Mouse (Mus musculus) forebrain, postnatal 0 days (tissue): ENCODE measurements around the gene Mrps27. TPM values are rescaled to one million over a fixed set of nuclear protein-coding genes. Genes with fewer than 3 reads are reported as not detected.
A peak's percentile ranks its signal among the peaks of the same experiment; 100 is the strongest.

Experiments
- ATAC-seq: fragments of 200-750 bp; cut with Nextera tagmentation; 2 replicates; pipeline ENCODE4 v1.8.0; 2017; ENCODE audit warnings: mild to moderate bottlenecking, moderate library complexity
- DNase-seq: peaks from one replicate; pipeline ENCODE4 v3.0.0-alpha.2; 2015
- H3K27ac ChIP-seq: fragments of 300-500 bp; sonication (generic); 2 replicates; pipeline ENCODE4 v1.5.1; 2014; ENCODE audit warnings: low read depth, mild to moderate bottlenecking, antibody characterized with exemption, low read length, moderate library complexity, mixed read lengths
- H3K27me3 ChIP-seq: fragments of 300-500 bp; sonication (generic); 2 replicates; pipeline ENCODE4 v1.6.1; 2014; ENCODE audit warnings: mild to moderate bottlenecking, low read length, mixed read lengths; ENCODE audit not compliant: insufficient read depth
- H3K36me3 ChIP-seq: fragments of 300-500 bp; sonication (generic); 2 replicates; pipeline ENCODE4 v1.6.1; 2014; ENCODE audit warnings: mild to moderate bottlenecking, moderate library complexity; ENCODE audit not compliant: insufficient read depth
- H3K4me1 ChIP-seq: fragments of 300-500 bp; sonication (generic); 2 replicates; pipeline ENCODE4 v1.6.1; 2014; ENCODE audit warnings: antibody characterized with exemption; ENCODE audit not compliant: insufficient read depth
- H3K4me2 ChIP-seq: fragments of 300-500 bp; sonication (generic); 2 replicates; pipeline ENCODE4 v1.6.1; 2014; ENCODE audit warnings: low read depth, mild to moderate bottlenecking, moderate library complexity
- H3K4me3 ChIP-seq: fragments of 300-500 bp; sonication (generic); 2 replicates; pipeline ENCODE4 v1.5.1; 2014; ENCODE audit warnings: low read depth, low read length, mixed read lengths
- H3K9ac ChIP-seq: fragments of 300-500 bp; sonication (generic); 2 replicates; pipeline ENCODE4 v1.6.1; 2014; ENCODE audit warnings: mild to moderate bottlenecking
- H3K9me3 ChIP-seq: fragments of 300-500 bp; sonication (generic); 2 replicates; pipeline ENCODE4 v1.6.1; 2016; ENCODE audit warnings: low read length
- CTCF ChIP-seq: sonication (generic); IDR thresholded peaks from 2 replicates; pipeline ENCODE4 v1.5.1; 2016; ENCODE audit warnings: antibody characterized with exemption, control low read depth, low read depth
- WGBS: fragments of 180-500 bp; shearing (Covaris S2); extraction: QIAGEN DNeasy Blood & Tissue Kit; methylation state at CpG from one replicate; pipeline ENCODE4 v1.1.7; 2014; 5-methylcytosine and 5-hydroxymethylcytosine counted together
- polyA plus RNA-seq: library from polyadenylated mRNA; unstranded; fragments of >200 nt; fragmentation: Nextera tagmentation; extraction: Ambion mirVana; gene quantifications from 2 replicates; pipeline ENCODE4 v1.2.1, GENCODE M21; 2015
- total RNA-seq: library from RNA; depleted of rRNA; stranded (reverse); fragments of >200 nt; gene quantifications from 2 replicates; pipeline ENCODE4 v1.2.3, GENCODE M21; 2014

The Mrps27 gene
- total and polyA plus RNA-seq, 2 experiments from 2014 or later, result 23.9 to 39.6 TPM

DNA sequence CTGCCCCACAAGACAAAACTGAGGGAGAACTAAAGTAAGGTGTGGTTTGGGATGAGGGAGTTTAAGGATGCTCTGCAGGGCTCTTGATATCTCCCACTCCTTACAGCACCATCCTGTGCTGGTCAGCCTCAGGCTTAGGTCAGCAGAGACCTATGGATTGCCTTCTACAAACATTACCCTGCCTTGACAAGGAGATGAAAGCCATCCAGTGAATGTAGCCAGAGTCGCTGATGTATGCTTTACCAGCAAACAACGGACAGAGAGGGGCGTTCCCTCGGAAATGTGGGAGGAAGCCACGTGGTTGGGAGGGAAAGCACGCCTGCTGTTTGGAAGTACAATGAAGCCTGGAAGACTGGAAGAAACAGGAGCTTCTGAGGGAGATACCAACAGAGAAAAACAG is 100.3 kb downstream of the Mrps27 start:
- under 1% methylated on average over 6 of the region's 6 CpGs for WGBS
- Histone ChIP-seq H3K4me3 (peak overlapping the region; percentile 12; the same call in 1 of the 2 replicates), H3K9ac (no peak overlapping the region), H3K4me1 (peaks cover 57% of the 10 kb centered on the region), H3K36me3 (peaks cover 23% of the 10 kb centered on the region), H3K9me3 (no peaks in the 10 kb centered on the region), H3K4me2 (peak overlapping the region; percentile 38), H3K27ac (peak overlapping the region; percentile 80), H3K27me3 (no peaks in the 10 kb centered on the region)
- ATAC-seq, result peak; percentile 24
- DNase-seq, result peak; percentile 58
- no peak for TF ChIP-seq CTCF

DNA sequence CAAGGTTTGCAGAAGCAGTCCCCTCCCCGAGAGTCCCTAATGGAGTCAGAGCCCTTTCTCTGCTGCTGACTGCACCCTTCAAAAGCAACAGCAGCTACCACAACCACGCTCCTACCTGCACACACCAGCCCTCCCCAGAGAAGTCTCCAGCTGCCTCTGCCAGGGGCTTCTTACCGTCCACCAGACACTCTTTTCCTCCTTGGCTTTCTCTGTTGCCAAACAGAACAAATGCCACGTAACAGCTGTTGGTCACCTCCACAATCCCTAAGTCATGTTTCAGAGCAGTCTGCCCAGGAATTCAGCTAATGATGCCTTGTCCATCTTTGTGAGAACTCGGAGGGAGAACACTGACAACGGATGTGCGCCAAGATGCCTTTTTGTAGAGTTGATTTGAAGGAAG is 102.4 kb downstream of the Mrps27 start:
- Histone ChIP-seq H3K27me3 (no peaks in the 10 kb centered on the region), H3K36me3 (0 out of 2 replicates have a peak, but pooled peaks cover 2% of the 10 kb centered on the region), H3K4me2 (peak overlapping the region; percentile 38), H3K9me3 (no peaks in the 10 kb centered on the region), H3K9ac (peak overlapping the region; percentile 44), H3K4me3 (peak overlapping the region; percentile 19), H3K4me1 (peaks cover 57% of the 10 kb centered on the region), H3K27ac (peak overlapping the region; percentile 71)
- WGBS, result 19% methylated on average over 7 of the region's 7 CpGs
- TF ChIP-seq CTCF, result no peak
- DNase-seq (no peak), ATAC-seq (no peak)

DNA sequence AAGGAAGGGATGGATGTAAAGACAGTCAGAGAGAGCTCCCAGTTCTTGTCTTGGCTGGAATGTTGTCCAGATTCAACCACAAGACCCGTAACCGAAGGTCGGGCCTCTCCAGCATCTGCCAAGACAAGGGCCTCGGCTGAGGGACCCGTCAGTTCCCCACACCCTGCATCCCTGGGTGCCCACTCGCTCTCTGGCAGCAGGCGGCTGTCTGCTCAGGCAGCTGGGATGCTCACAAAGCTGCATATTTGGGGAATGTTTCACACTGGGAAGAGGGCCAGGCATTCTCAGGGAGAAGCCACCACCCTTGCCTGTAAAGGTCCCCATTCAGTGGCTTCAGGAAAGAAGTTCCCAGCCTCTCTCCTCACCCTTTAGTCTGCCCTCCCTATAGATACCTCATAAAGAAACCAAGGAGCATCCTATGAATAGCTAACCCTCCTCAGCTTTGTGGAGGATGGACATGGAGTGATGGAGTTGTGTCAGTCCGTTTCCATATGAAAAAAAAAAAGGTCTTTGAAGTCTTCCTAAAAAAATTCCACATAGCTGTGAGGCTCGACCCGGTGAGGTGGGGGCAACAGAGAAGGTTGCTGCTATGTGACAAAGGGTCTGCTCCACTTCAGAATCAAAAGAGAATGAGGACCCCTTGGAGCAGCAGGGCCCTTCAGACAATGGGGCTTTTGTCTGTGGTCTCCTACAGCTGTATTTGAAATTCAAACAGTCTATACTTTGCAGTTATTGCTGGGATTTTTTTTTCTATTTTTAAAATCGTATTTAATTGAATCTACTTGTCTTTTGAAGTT is 103.0 kb downstream of the Mrps27 start:
- Histone ChIP-seq H3K36me3 (0 out of 2 replicates have a peak, but pooled peaks cover 2% of the 10 kb centered on the region), H3K27me3 (no peaks in the 10 kb centered on the region), H3K9me3 (no peaks in the 10 kb centered on the region), H3K4me3 (peak overlapping the region; percentile 19; the same call in 1 of the 2 replicates), H3K9ac (peak overlapping the region; percentile 44), H3K4me2 (peak overlapping the region; percentile 38), H3K4me1 (peaks cover 54% of the 10 kb centered on the region), H3K27ac (peak overlapping the region; percentile 71)
- peak; percentile 32; the same call in 1 of the 2 replicates for ATAC-seq
- TF ChIP-seq CTCF, result no peak
- DNase-seq, result peak; percentile 63
- 8% methylated on average over 11 of the region's 11 CpGs for WGBS

DNA sequence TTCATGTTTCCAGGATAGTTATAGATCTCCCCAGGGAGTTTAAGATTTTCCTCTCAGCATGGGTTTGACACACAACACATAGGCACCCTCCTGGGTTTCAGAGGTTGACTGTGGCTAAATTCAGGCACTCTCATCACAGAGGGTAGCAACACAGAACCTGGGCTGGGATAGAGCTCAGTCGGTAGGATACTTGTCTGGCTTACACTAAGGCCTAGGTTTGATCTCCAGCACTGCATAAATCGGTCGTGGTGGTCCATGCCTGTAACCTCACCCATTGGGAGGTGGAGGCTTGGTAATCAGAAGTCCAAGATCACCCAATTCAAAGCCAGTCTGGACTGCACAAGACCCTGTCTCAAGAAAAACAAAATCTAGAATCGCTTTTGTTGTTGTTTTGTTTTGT is 103.7 kb downstream of the Mrps27 start:
- Histone ChIP-seq H3K27me3 (no peaks in the 10 kb centered on the region), H3K9me3 (no peaks in the 10 kb centered on the region), H3K27ac (no peak overlapping the region), H3K4me3 (no peak overlapping the region), H3K4me1 (peaks cover 51% of the 10 kb centered on the region), H3K9ac (no peak overlapping the region), H3K4me2 (no peak overlapping the region), H3K36me3 (0 out of 2 replicates have a peak, but pooled peaks cover 2% of the 10 kb centered on the region)
- TF ChIP-seq CTCF, result no peak
- WGBS, result 24% methylated on average over 4 of the region's 4 CpGs
- DNase-seq (no peak), ATAC-seq (no peak)

DNA sequence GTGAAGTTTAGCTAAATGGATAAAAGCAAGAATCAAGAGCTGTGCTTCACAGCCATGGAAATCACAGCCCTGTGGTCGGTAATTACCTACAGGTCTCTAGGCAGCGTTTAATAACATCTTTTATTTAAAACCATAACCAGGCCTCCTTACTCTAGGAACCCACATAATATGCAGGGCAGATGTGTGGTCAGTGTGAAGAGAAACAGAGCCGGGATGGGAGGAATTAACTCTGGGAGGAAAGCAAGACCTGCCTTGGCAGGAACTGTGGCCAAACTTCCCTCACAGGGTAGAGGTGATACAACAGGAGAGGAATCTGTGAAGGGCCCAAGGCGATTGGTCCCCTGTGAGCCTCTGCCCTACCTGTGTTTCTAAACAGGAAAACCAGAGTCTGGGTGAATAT is 105.0 kb downstream of the Mrps27 start:
- no peaks in the 10 kb centered on the region for H3K9me3 ChIP-seq
- H3K4me1 ChIP-seq, result peaks cover 41% of the 10 kb centered on the region
- DNase-seq (no peak), ATAC-seq (no peak)
- no peak overlapping the region for H3K4me2 ChIP-seq
- TF ChIP-seq CTCF, result no peak
- H3K9ac ChIP-seq, result no peak overlapping the region
- 74% methylated on average over 4 of the region's 4 CpGs for WGBS
- no peak overlapping the region for H3K4me3 ChIP-seq
- 0 out of 2 replicates have a peak, but pooled peaks cover 2% of the 10 kb centered on the region for H3K36me3 ChIP-seq
- no peaks in the 10 kb centered on the region for H3K27me3 ChIP-seq
- no peak overlapping the region for H3K27ac ChIP-seq

DNA sequence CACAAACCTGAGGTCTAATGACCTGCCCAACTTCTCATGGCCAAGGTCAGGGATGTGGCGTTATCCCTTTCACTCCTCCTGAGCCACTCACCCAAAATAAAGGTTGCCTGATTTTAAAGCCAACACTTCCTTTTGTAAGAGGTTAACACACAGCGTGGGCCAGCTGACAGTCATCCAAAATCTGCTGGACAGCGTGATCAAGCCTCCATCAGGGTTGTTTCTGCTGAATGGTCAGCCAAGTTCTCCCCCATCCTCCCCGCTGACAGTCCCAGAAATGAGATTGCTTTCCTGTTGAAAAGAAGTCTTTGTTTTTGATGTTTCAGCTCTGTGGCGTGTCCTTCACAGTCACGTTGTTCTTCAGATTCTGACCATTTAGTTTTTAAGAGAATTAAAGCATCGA is 106.2 kb downstream of the Mrps27 start:
- DNase-seq (peak; percentile 50), ATAC-seq (no peak)
- Histone ChIP-seq H3K4me2 (no peak overlapping the region), H3K9me3 (no peaks in the 10 kb centered on the region), H3K9ac (no peak overlapping the region), H3K36me3 (0 out of 2 replicates have a peak, but pooled peaks cover 2% of the 10 kb centered on the region), H3K27me3 (no peaks in the 10 kb centered on the region), H3K4me3 (no peak overlapping the region), H3K4me1 (peaks cover 36% of the 10 kb centered on the region), H3K27ac (no peak overlapping the region)
- TF ChIP-seq CTCF, result no peak
- WGBS, result 37% methylated on average over 7 of the region's 7 CpGs

DNA sequence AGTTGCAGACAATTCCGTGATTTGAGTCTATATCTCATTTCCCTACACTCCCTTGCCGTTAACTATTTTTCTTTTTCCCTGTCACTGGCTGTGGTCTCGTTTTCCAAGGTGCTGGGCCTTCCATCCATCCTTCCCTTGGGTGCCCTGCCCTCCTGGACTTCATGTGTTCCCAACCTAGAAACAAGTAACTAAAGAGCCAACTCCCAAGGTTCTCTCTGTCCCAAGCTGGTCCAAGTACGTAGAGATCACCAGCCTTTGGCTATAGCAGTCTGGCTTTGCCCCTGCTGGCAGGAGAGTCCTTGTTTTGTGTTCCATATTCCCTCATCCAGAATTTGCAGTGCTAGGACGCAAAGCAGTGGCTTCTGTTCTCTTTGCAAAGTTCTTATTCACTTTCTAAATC is 106.7 kb downstream of the Mrps27 start:
- Histone ChIP-seq H3K4me2 (no peak overlapping the region), H3K4me1 (peaks cover 33% of the 10 kb centered on the region), H3K9ac (no peak overlapping the region), H3K27ac (no peak overlapping the region), H3K9me3 (no peaks in the 10 kb centered on the region), H3K36me3 (no peaks in the 10 kb centered on the region), H3K27me3 (no peaks in the 10 kb centered on the region), H3K4me3 (no peak overlapping the region)
- 52% methylated on average over 5 of the region's 5 CpGs for WGBS
- TF ChIP-seq CTCF, result no peak
- ATAC-seq (no peak), DNase-seq (no peak)
